Mouse (Mus musculus) megakaryocyte, embryonic 14.5 days (primary cell): ENCODE results near the gene Vmp1.

ENCODE experiments used
- FLI1 ChIP-seq: IDR thresholded peaks from 2 replicates; pipeline ENCODE4 v1.6.1; 2012; ENCODE audit warnings: low read length, inconsistent platforms, mixed read lengths
- GATA1 ChIP-seq: IDR thresholded peaks from 3 replicates; pipeline ENCODE4 v1.6.1; 2012; ENCODE audit warnings: mixed read lengths, low read length, inconsistent platforms, borderline replicate concordance

GRCm38 (mm10) chr11:86618548-86619335 lies 64.9 kb downstream of the Vmp1 start:
- TF ChIP-seq GATA1 (no peak), FLI1 (no peak)
